Mouse (Mus musculus) ES-E14 (cell line): ENCODE data around the gene Paqr7.

Experiments
- HCFC1 ChIP-seq: IDR thresholded peaks from 2 replicates; pipeline ENCODE4 v1.6.1; 2012; ENCODE audit warnings: low read length, inconsistent platforms, borderline replicate concordance; ENCODE audit not compliant: insufficient read depth
- MAFK ChIP-seq: IDR thresholded peaks from 2 replicates; pipeline ENCODE4 v1.6.1; 2014; ENCODE audit warnings: mild to moderate bottlenecking, low read depth, low read length, inconsistent platforms; ENCODE audit not compliant: insufficient read depth
- ZNF384 ChIP-seq: IDR thresholded peaks from 2 replicates; pipeline ENCODE4 v1.6.1; 2012; ENCODE audit warnings: low read depth, low read length, inconsistent platforms

DNA sequence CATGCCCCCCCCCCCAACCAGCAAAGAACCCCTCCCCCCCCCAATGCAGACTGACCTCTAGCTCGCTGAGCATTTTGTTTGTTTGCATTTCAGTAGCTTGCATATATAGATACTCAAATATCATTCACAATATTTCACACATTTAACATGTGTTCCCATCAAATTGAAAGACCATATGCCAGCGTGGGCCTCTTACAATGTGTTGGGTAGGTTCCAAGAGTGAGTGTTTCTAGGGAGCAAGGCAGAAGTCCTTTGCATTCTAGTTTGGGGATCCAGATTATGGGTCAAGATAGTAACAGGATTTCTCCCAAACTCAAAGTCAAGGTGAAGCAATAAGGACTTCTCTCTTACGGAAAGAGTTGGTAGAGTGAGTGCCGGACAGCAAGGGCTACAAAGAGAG, 22.0 kb downstream of the Paqr7 start:
- TF ChIP-seq ZNF384, result no peak
- TF ChIP-seq HCFC1, result no peak
- no peak for TF ChIP-seq MAFK
